Mouse (Mus musculus) left cerebral cortex, postnatal 10 days (tissue): Measurements from ENCODE around the gene Plcl1. TPM values are rescaled to one million over a fixed set of nuclear protein-coding genes. Genes with fewer than 3 reads are reported as not detected.

ENCODE experiments used
- DNase-seq, 2 experiments: peaks; one replicate each; pipeline ENCODE4 v3.0.0; 2021 to 2022; ENCODE audit warnings: low spot score in 2 of 2, mixed read lengths in 1 of 2; ENCODE audit errors: extremely low spot score in 1 of 2
- intact Hi-C: fragments of 180-260 bp; cut with DNase I; formaldehyde crosslinking; loops from one replicate; pipeline ENCODE4 v1.15.1; 2025
- total RNA-seq, 2 experiments: library from RNA; stranded (reverse); gene quantifications; 2 replicates each; pipeline ENCODE4 v1.2.3; 2021

Plcl1 gene
- total RNA-seq, 2 experiments from 2014 or later = 14.1 to 14.7 TPM

- intact Hi-C loops = loop anchor here (2.0 kb wide), 1 partner anchor 331 kb away; the partner anchor contains the start of gene Plcl1
- peak; percentile 73 to 85 for DNase-seq
Observed at GRCm38 (mm10) chr1:55736054-55736740, 330.5 kb downstream of the Plcl1 start.

- intact Hi-C loops = loop anchor here (2.0 kb wide), 1 partner anchor 332 kb away; the partner anchor contains the start of gene Plcl1
- no peak for DNase-seq
Observed at GRCm38 (mm10) chr1:55736762-55737288, 331.1 kb downstream of the Plcl1 start.

GRCm38 (mm10) chr1:55738746-55739365 lies 333.1 kb downstream of the Plcl1 start:
- DNase-seq = no peak
- intact Hi-C loops = no loop called here

GRCm38 (mm10) chr1:55741885-55742284 lies 336.2 kb downstream of the Plcl1 start:
- intact Hi-C loops = no loop called here
- peak; percentile 40 to 70 for DNase-seq

GRCm38 (mm10) chr1:55748516-55748915 lies 342.8 kb downstream of the Plcl1 start:
- DNase-seq = no peak
- intact Hi-C loops = no loop called here

- intact Hi-C loops = no loop called here
- DNase-seq = no peak
Observed at GRCm38 (mm10) chr1:55749770-55750169, 344.0 kb downstream of the Plcl1 start.

- intact Hi-C loops = no loop called here
- DNase-seq = peak in 1 of 2 experiments; percentile 56
Observed at GRCm38 (mm10) chr1:55755742-55756141, 350.0 kb downstream of the Plcl1 start.

GRCm38 (mm10) chr1:55762284-55762683 lies 356.6 kb downstream of the Plcl1 start:
- intact Hi-C loops = no loop called here
- no peak for DNase-seq

- no peak for DNase-seq
- intact Hi-C loops = no loop called here
Observed at GRCm38 (mm10) chr1:55763171-55763570, 357.4 kb downstream of the Plcl1 start.

- intact Hi-C loops = no loop called here
- no peak for DNase-seq
Observed at GRCm38 (mm10) chr1:55766743-55767142, 361.0 kb downstream of the Plcl1 start.

GRCm38 (mm10) chr1:55770072-55770785 lies 364.5 kb downstream of the Plcl1 start:
- DNase-seq = no peak
- intact Hi-C loops = no loop called here

GRCm38 (mm10) chr1:55792817-55793216 lies 387.1 kb downstream of the Plcl1 start:
- peak; percentile 25 to 47 for DNase-seq

More at GRCm38 (mm10) chr1:55792817-55793216, 387.1 kb downstream of the Plcl1 start:
- intact Hi-C loops = no loop called here

Other genes with a start within 250 kb of the Plcl1 start
- 10 to 100 TPM; 14.3 to 17.6 TPM for gene Rftn2, start 179.1 kb upstream of the Plcl1 start, total RNA-seq
- 10 to 100 TPM; 12.6 to 13.6 TPM for gene Mars2, start 168.7 kb upstream of the Plcl1 start, total RNA-seq
- not detected for gene Boll, start 42.5 kb upstream of the Plcl1 start, total RNA-seq